Mouse (Mus musculus) left cerebral cortex, postnatal 4 days (tissue): ENCODE data around the gene Dst. TPM values are rescaled to one million over a fixed set of nuclear protein-coding genes. Genes with fewer than 3 reads are reported as not detected.

Source experiments
- DNase-seq: peaks from one replicate; pipeline ENCODE4 v3.0.0-alpha.2; 2022
- intact Hi-C: fragments of 180-260 bp; cut with DNase I; formaldehyde crosslinking; loops from one replicate; pipeline ENCODE4 v1.15.1; 2025
- total RNA-seq, 2 experiments: library from RNA; stranded (reverse); gene quantifications; 2 replicates each; pipeline ENCODE4 v1.2.3; 2021

Gene Dst
- total RNA-seq, 2 experiments from 2014 or later = 282 TPM

DNA sequence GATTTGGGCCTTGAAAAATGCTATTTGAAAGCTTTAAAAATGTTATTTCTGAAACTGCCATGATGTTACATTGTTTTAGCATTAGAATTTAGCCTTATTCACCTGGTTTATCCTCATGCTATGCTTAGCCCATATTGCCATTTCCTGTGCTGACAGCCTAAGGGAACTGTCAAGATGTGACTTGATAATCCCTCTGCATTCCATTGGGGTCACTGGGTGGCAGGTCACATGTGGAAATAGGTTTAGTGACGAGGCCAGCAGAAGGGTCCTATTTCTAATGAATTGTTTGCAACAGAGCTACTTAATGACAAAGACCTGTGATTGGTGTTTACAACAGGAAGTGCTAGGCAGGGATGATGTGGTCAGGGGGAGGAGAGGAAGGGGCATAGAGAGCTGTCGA is 61.9 kb downstream of the Dst start:
- DNase-seq = no peak
- intact Hi-C loops = loop anchor here (5.0 to 10.0 kb wide), 3 partner anchors 78 to 303 kb away; partner anchors contain the start of genes Bag2 and Prim2

DNA sequence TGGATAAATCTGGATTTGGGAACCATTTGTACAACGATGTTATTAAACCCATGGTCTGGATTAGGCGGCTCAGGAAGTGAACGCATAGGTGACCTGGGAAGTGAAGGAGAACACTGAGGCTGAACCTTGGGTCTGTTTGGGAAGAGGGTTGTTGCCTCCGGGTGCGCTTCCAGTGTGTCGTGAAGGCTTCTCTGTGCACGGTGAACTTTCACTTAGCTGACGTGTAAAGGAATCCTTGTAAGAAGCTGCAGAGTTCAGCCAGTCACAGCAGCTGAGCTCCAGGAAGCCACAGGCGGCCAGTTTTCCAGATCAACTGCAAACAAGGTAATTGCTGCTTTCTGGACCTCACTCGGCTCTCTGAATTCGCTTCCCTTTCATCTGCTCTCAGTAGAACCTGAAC is 66.4 kb downstream of the Dst start:
- no peak for DNase-seq
- intact Hi-C loops = no loop called here

- DNase-seq = no peak
- intact Hi-C loops = no loop called here
Observed at GRCm38 (mm10) chr1:33975333-33975732, 67.3 kb downstream of the Dst start.

DNA sequence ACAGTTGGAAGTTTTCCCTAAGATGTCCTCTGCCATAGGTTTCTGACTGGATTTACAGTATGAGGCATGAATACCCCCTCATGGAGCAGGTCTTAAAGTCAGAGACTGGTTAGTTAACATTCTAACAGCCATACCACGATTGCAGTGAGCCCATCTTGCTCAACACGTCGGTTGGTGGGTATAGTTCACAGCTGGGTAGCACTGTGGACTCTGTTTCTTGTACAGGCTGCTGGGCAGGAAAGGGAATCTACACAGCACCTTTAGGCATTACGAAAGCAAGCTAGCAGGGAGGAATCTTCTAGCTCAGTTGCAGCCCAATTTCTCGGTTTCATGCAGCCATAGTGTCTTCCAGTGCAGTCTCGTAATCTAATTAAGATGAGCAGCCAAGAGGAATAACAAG is 69.8 kb downstream of the Dst start:
- no peak for DNase-seq
- intact Hi-C loops = no loop called here

DNA sequence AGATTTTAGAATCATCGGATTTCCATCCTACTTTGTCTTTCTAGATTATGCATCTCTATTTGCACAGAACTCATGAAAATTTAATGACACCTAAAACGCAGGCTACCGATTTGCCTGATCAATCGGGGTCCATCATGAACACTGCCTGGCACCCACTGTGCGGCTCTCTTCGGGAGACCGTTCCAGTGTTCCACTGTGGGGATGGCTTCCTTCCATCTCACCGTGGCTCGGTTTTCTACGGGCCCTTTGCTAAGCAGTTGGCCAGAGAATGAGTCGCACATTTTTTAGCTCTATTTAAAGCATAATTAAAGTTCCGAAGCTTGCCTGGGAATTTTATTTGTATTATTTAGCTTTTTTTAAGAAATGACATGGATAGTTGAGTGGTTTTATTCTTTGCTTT is 72.4 kb downstream of the Dst start:
- no peak for DNase-seq
- intact Hi-C loops = no loop called here

- intact Hi-C loops = no loop called here
- no peak for DNase-seq
Observed at GRCm38 (mm10) chr1:33989643-33990042, 81.6 kb downstream of the Dst start.

DNA sequence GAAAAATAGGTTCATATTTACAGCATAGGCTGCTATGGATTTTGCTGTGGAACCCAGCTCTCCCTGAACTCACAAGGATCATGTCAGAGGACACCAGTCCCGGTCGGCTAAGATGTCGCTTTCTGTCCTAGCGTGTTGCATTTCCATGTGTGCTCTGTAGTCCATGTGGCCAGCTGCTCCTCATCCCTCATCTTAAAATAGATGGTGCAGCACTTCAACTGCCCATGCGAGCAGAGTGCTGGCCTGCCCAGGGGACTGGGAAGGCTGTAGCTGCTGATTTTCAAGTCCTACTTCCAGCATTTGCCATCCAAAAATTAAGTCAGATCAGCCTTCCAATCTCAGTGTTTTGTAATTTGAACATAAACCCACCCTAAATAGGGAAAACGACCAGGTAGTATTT is 83.0 kb downstream of the Dst start:
- intact Hi-C loops = no loop called here
- DNase-seq = peak; percentile 48

- intact Hi-C loops = no loop called here
- DNase-seq = no peak
Observed at GRCm38 (mm10) chr1:33992810-33993209, 84.8 kb downstream of the Dst start.

GRCm38 (mm10) chr1:33994201-33994600 is 86.2 kb downstream of the Dst start:
- intact Hi-C loops = no loop called here
- no peak for DNase-seq

GRCm38 (mm10) chr1:33995386-33995785 is 87.4 kb downstream of the Dst start:
- no peak for DNase-seq
- intact Hi-C loops = no loop called here

GRCm38 (mm10) chr1:33996105-33996887 is 88.3 kb downstream of the Dst start:
- intact Hi-C loops = no loop called here
- no peak for DNase-seq

GRCm38 (mm10) chr1:34002321-34002720 is 94.3 kb downstream of the Dst start:
- no peak for DNase-seq
- intact Hi-C loops = no loop called here

DNA sequence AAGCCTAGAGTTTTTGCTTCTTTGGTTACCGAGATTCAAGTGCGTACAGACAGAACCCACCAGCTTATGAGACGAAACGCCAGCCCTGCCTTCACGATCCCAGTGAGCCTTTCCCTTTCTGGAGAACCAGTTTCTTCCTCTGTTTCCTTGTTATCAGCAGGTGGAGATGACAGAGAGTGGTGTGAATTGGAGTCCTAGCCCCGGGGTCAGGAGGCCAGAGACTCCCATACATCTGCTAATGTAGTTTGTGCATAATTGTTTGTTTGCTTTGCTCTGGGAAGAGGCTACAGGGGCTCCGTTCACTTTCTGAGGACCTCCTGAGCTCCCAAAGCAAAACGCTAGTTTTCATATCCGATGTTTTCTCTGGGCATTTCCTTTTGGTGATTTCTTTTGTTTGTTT is 94.9 kb downstream of the Dst start:
- intact Hi-C loops = no loop called here
- DNase-seq = no peak

DNA sequence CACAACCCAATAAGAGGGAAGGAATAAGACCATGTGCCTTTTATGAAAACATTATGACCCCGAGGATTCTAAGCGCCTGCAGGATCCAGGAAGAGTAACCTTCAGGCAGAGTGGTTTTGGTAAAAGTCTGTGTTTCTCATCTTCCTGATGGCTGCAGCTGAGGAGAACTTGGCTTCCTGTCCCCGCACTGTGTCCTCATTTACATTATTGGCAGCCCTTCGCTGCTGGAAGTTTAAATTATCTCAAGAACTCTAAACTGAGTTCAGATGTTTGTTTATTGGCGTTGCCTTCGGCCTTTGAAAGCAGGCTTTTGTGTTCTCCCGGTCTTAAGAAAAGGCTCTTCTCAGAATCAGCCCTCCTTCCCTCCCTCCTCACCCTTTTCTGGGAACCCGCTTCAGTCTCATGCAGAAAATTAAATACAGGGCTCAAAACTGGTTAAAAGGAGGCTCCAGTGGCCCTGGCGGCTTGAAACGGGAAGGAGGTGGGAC is 97.3 kb downstream of the Dst start:
- no peak for DNase-seq
- intact Hi-C loops = loop anchor here (5.0 kb wide), 1 partner anchor 157 kb away; no protein-coding TSS in a partner anchor

DNA sequence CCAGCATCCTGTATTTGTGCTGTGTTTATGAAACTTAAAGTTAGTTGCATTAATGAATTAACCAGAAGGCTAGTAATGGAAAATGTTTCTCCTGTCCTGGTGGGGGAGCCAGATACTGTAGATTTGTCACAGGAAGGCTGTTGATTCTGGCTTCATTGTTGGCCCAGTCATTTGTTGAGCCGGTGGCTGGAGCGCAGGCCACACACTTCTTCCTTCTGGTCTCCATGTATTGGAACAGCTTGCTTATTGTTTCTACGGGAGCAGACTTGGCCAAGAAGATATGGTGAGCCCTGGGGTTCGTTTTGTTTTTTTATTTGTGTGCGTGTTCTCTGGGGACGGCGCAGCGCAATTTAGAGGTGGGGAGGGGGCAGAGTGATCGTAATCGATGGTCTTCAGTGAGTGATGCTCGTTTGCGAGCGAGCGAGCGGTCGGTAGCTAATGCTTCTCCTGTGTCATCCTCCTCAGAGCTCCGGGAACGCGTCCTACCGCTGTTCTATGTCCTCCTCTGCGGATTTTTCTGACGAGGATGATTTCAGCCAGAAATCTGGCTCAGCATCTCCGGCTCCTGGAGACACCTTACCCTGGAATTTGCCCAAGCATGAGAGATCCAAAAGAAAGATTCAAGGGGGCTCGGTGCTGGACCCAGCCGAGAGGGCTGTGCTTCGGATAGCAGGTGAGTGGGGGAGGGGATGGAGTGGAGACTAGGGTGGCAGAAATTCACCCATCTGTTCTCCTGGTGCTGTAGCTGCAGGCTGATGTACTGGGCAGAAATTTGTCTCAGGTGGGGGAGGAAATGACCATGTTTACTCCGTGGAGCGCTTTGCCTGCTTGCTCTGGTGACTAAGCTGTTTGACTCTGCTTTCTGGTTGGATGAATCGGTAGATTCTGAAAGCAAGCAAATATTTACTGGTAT is 98.0 kb downstream of the Dst start:
- intact Hi-C loops = loop anchor here (5.0 kb wide), 1 partner anchor 156 kb away; no protein-coding TSS in a partner anchor
- DNase-seq = peak; percentile 72

DNA sequence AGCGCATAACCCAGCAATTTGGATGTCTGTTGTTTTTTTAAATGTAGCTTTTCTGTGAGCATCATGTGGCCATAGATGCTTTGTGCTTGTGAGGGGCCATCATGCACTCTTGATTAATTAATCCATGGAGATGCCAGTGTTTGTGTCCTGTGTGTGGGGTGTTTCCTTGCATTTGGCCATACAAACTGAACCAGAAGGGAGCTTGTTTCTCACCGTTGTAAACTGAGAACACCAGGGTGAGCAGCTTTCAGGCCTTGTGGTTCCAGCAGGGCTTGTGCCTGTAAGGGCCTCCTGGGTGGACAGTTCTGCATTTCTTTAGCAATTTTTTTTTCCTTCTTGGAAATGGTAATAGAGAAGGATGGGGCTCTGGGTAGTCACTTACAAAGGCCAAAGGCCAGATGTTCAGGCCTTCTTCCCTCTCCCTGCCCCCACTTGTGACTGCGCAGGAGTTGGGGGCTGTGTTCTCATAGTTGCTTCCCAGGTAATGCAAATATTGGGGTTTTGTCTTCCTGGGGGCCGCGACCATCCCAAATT is 98.9 kb downstream of the Dst start:
- intact Hi-C loops = loop anchor here (5.0 kb wide), 1 partner anchor 155 kb away; no protein-coding TSS in a partner anchor
- no peak for DNase-seq

DNA sequence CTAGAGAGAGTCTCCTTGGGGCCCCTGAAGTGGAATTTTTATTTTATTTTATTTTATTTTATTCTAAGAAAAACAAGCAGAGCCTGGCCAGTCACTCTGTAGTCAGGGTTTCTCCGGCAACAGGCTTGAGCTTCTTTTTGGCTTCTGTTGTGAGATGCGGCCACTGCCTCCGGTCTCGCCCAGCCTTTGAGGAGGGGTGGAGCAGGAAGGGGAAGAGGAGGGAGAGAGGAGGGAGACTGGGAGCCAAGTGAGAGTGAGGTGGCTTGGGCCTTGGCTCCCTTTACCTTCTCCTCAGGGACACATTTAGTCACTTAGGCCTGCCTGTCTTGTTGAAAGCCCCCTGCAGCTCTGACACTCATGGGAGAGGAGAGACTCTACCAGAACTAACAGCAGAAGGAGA is 99.4 kb downstream of the Dst start:
- intact Hi-C loops = loop anchor here (5.0 kb wide), 1 partner anchor 155 kb away; no protein-coding TSS in a partner anchor
- no peak for DNase-seq

GRCm38 (mm10) chr1:34011051-34011677 is 103.1 kb downstream of the Dst start:
- peak; percentile 69 for DNase-seq
- intact Hi-C loops = no loop called here

- intact Hi-C loops = no loop called here
- no peak for DNase-seq
Observed at GRCm38 (mm10) chr1:34011821-34012271, 103.8 kb downstream of the Dst start.

DNA sequence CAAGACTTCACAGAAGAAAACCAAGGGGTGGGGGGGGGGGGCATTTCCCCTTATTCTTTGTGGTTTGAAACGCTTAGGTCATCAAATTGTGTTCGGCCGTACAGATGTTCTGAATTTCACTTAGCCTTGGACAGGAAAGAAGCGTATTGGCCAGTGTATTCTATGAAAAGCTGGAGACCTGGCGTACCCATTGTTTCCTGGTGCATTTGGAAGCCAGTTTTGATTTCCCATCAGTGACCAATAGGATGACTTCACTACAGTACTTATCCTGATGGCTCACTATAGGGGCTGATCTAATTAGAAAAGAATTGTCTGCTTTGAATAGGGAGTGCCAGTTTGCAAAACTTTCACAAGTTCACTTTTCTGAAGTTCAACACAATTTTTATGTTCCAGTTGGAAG is 105.5 kb downstream of the Dst start:
- DNase-seq = no peak

DNA sequence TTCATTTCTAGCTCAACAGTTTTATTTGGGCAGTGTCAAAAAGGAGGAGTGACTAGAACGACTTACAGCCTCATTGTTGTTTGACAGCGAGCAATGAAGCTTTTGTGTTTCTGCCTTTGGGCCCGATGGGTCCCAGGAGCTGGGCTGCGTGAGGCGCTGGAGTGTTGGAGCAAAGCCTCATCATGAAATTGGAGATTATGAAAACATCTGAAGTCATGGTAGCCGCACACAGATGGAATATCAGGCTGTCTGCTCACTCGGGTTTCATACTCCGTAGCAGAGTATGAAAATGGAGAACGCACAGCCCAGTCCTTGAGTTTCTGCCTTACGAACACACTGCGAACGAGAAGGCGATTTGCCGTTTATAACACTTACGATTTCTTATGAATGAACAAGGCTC is 108.8 kb downstream of the Dst start:
- DNase-seq = no peak
- intact Hi-C loops = no loop called here

More for the DNA sequence above, 105.5 kb downstream of the Dst start:
- intact Hi-C loops = no loop called here
